Mouse (Mus musculus): ENCODE results near the gene 4933409G03Rik.
"Not testable (repeated sequence)": the region's sequence is repeated elsewhere in the genome, so short reads cannot be mapped to it uniquely, and the experiment has no call there.

DNA sequence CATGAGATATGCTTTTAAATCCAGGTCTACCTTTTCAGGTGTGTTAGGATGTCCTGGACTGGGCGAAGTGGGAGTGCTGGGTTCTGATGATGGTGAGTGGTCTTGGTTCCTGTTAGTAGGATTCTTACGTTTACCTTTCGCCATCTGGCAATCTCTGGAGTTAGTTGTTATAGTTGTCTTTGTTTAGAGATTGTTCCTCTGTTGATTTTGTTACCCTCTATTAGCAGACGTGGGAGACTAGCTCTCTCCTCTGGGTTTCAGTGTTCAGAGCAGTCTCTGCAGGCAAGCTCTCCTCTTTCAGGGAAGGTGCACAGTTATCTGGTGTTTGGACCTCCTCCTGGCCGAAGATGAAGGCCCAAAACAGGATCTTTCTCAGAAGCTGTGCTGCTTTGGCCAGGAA lies 74.0 kb downstream of the 4933409G03Rik start, which contains the start of gene 4932414N04Rik:
- TF ChIP-seq EP300 (optimal IDR thresholded peaks at IDR 0.05); CTCF (IDR thresholded peaks at IDR 0.05; ENCODE audit: low read depth): not testable (repeated sequence)
